Mouse (Mus musculus) olfactory bulb, adult 2 months (tissue): ENCODE measurements around the gene Sned1.

Experiments
- CTCF ChIP-seq: fragments of 200-500 bp; IDR thresholded peaks from 2 replicates; pipeline ENCODE4 v1.5.1; 2012; ENCODE audit warnings: low read depth, mild to moderate bottlenecking, low read length, moderate library complexity; ENCODE audit not compliant: insufficient read depth
- POLR2A ChIP-seq: fragments of 200-500 bp; IDR thresholded peaks from 2 replicates; pipeline ENCODE4 v1.6.1; 2012; ENCODE audit warnings: mild to moderate bottlenecking, low read depth, low read length, moderate library complexity; ENCODE audit not compliant: insufficient read depth

GRCm38 (mm10) chr1:93326446-93326845, 90.8 kb downstream of the Sned1 start:
- no peak for TF ChIP-seq POLR2A
- no peak for TF ChIP-seq CTCF
